Mouse (Mus musculus) bone marrow, adult 2 months (tissue): ENCODE results near the gene Ndufc1.

Source experiments
- CTCF ChIP-seq: fragments of 200-500 bp; IDR thresholded peaks from 2 replicates; pipeline ENCODE4 v1.5.1; 2011; ENCODE audit warnings: low read length, control low read depth; ENCODE audit not compliant: control insufficient read depth, insufficient read depth
- POLR2A ChIP-seq: fragments of 200-500 bp; IDR thresholded peaks from 2 replicates; pipeline ENCODE4 v1.6.1; 2011; ENCODE audit warnings: low read depth, mild to moderate bottlenecking, control low read depth, low read length, borderline replicate concordance; ENCODE audit not compliant: control insufficient read depth

- TF ChIP-seq CTCF (no peak), POLR2A (no peak)
Measured at GRCm38 (mm10) chr3:51357624-51358023, 51.2 kb downstream of the Ndufc1 start.
